Mouse (Mus musculus) adrenal gland, postnatal 10 days (tissue): Measurements from ENCODE around the gene Cmtm6. TPM values are rescaled to one million over a fixed set of nuclear protein-coding genes. Genes with fewer than 3 reads are reported as not detected.

Source experiments
- DNase-seq: peaks from one replicate; pipeline ENCODE4 v3.0.0; 2021; ENCODE audit warnings: mixed read lengths
- total RNA-seq, 2 experiments: library from RNA; stranded (reverse); gene quantifications; 2 replicates each; pipeline ENCODE4 v1.2.3; 2021

The Cmtm6 gene
- total RNA-seq, 2 experiments from 2014 or later: 59.4 to 61.0 TPM

DNA sequence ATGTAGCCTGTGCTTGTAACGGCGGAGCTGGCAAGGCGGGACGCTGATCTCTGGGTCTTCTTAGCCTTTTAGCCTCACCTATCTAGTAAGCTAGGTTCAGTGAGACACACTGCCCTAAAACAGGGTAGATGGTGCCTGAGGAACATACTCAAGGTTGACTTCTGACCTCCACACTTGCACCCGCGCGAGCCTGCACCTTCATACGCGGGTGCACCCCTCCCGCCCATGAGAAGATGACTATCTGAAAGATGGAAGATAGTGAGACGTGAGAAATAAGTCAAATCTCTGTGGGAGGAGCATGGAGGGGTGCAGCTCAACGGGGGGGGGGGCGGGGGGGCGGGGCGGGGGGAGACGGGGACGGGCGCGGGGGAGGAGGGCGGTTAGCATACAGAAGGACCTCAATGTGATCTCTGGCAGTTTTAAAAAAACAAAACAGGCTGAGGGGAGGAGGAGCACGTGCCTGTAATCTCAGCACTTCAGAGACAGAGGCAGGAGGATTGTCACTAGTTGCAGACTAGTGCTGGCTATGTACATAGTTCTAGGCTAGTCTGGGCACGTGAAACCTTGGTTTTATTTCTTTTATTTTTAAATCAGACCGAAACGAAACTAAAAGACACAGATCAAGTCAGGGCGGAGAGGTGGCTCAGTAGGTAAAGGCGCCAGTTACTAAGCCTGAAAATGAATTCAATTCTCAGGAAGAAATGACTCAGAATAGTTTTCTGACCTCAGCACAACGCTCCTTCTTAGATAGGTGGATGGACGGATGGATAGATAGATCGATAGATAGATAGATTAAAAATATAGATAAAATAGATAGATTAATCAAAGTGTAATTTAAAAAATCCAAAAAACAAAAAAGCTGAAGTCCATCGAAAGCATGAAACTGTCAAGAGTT, 758 bp upstream of the Cmtm6 start:
- peak; percentile 22 for DNase-seq

DNA sequence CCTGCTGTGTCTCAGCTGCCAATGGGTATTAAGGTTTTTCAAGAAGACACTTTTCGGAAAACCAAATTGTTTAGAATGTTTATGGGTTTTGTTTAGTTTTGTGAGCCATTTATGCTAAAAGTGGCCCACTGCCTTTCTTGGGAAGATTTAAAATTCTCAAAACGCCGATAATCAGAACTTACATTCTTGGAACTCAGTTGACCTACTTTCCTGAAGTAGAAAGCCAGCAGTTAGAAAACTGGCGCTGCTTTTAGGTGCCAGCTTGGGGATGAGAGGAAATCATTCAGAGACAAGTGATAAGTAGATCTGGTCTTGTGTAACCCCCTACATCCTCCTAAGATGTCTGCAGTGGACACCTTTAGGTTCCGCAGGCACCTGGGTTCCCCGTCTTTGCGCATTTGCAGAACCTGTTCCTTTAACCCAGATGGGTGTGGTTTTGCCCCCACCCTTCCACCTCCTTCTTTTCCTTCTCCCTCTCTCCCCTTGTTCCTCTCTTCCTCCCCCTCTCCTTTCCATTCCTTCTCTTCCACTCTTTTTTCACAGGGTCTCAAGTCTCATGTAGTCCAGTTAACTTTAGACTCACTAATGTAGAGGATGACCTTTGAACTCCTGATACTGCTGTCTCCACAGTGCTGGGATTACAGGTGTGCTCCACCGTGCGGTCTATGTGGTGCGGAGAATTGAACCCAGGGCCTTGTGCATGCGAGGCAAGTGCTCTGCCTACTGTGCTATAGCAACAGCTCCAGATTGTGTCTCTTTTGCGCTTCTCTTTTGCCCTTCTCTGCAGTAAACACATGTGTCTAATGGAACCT, 1.2 kb downstream of the Cmtm6 start:
- no peak for DNase-seq

DNA sequence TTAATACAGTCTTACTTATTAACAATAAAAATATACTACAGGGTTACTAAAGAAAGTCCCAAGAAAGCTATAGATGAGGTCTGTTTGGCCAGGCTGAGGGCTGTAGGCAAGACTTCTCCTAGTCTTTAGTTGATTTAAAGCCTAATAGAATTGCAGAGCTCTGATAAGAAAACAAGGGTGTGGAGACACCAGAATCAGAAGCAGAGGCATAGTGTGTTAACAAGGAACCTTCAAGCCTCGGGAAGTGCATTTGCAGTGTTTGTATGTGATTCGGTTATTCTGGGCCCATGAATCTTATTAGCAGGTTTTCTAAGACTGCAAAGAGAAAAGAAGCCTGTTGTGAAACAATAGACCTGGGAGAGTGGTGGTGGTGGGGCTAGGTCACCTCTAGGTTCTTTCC, 2.3 kb downstream of the Cmtm6 start:
- no peak for DNase-seq

DNA sequence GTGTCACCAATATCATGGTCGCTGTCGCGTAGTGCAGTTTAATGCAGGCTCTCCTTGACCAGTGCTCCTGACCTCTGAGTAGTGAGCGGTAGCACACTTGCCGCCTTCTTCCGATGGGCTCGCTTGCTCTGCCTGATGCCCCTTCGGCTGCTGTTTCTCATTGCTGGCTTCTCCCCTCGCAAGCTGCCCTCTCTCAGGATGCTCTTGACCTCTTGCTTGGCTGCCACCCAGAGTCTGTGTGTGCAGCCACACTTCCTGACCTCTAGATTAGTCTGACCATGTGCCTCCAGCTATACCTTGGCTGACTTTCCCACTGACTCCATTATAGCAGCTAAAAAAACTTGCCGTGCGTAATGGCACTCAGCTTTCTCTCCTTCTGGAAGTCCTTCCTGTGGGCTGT, 5.5 kb downstream of the Cmtm6 start:
- peak; percentile 57 for DNase-seq

DNA sequence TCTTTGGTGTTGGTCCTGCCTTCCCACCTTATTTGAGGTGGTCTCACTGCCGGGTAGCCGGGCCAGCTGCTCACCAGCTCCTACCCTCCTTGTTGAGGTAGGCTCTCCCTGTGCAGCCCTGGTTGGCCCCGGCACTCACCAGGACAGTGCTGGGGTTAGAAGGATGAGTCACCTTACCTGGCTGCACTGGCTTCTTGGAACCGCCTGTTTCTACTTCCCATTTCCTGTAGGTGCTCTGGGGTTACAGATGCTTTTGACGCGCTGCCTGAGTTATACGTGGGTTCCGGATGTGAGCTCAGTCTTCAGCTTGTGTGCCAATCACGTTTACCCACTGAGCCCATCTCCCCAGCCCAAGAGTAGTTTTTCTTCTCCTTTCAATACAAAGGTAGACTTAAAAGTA, 9.4 kb downstream of the Cmtm6 start:
- DNase-seq: no peak

DNA sequence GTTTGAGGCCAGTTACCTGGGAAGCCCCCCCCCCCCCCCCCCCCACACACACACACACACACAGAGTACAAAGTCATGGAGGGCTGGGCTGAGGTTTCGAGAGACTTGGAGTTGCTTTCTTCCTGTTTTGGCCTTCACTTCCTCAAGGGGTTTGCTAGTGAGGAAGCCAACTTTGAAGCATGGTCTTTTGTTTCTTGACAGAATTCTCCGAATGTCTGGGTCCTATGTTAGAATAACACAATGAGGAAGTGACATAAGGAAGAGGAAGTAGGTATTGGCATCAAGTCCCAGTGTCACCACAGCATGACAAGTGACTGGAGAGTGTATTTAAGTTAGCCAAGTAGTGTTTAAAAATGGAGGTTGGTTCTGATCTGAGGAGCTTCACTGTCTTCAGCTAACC, 11.8 kb downstream of the Cmtm6 start:
- DNase-seq: no peak

DNA sequence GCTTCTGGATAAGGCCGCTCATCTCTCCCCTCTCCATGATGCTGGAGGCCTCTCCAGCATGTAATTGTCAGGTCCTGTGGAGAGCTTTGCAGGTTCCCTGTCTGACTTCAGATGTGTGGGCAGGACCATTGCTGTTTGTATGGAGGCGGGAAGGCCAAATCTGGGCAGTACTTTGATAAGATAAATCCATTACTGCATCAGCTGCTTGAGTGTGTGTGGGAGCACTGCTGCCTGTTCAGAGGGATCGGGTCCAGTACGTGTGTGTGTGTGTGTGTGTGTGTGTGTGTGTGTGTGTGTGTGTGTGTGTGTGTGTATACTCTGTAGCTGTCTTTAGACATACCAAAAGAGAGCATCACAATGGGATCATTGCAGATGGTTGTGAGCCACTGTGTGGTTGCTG, 14.2 kb downstream of the Cmtm6 start:
- DNase-seq: no peak

DNA sequence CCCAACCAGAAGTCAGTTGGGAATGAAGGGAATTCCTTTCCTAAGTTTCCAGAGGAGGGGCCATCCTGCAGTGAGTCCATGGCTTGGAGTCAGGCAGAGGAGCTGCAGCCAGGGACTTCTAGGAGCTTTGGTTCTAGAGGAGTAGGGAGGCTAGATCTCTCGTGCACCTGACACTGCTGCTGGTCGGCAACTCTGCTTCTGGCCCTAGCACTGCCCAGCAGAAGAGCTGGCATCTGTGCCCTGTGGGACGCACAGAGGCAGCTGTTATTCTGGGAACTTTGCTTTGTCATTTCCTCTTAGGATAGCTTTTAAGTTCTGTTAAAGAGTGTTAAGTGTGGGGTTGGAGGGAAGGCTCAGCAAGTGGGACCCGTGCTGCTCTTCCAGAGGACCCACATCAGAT, 14.7 kb downstream of the Cmtm6 start:
- DNase-seq: no peak

DNA sequence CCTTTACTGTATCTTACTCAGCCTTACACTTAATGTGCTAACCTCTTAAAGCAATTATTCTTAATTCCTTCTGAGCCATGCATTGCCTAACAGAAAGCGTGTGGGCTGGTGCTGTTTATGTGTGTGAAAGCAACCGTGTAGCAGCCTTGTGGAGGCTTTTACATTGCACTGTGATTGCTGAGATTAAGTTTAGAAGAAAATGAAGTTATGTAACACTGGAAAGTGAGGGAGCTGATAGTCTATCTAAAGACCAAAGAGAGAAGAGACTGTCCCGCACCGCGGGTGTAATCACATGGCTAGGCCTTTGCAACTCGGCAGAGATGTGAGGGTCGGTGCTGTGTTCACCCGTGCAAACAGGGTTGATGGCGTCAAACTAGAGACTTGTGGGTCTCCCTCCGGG, 16.1 kb downstream of the Cmtm6 start:
- no peak for DNase-seq

DNA sequence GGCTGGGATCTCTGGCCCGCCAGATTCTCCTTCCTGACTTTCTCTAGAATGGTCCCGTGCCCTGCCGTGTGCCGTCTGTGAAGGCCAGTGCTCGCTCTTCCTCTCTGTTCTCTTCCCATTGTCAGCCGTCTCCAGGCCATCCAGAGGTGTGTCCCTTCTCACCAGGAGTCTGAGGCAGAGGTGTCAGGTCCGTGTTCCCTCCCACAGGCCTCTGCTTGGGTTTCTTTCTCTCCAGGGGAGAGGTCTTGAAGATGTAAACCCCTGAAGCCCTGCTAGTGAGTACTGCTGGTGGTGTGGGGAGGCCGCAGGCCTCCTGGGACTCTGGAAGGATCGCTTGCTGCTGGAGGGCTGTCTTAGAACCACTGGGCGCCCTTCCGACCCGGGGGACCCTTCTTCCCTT, 16.6 kb downstream of the Cmtm6 start:
- DNase-seq: no peak

DNA sequence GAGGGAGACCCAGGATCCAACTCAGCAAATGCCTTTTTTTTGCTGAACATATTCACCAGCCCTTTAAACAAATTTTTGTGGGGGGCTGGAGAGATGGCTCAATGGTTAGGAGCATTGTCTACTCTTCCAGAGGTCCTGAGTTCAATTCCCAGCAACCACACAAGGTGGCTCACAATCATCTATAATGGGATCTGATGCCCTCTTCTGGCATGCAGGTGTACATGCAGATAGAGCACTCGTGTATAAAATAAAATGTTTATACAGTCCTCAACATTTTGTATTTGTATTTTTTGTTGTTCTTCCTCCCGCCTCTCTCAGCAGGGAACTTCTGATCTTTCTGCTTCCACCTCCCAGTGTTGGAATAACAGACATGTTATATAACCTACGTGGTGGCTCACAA, 20.7 kb downstream of the Cmtm6 start:
- no peak for DNase-seq

DNA sequence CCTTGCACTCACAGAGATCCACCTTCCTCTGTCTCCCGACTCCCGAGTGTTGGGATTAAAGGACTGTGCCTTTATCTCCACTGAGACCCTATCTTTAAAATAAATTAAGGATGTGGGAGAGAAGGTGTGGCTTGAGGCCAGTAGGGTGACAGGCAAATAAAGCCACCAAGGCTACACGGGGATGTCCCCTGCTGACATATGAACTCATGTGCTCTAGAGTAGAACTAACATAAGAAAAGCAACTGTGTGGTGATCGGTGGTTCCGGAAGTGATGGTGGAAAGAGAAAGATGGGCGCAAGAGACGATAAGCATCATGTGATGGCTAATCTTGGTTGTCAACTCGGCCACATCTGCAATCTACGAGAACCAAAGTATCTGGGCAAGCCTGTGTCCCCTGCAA, 21.4 kb downstream of the Cmtm6 start:
- no peak for DNase-seq

DNA sequence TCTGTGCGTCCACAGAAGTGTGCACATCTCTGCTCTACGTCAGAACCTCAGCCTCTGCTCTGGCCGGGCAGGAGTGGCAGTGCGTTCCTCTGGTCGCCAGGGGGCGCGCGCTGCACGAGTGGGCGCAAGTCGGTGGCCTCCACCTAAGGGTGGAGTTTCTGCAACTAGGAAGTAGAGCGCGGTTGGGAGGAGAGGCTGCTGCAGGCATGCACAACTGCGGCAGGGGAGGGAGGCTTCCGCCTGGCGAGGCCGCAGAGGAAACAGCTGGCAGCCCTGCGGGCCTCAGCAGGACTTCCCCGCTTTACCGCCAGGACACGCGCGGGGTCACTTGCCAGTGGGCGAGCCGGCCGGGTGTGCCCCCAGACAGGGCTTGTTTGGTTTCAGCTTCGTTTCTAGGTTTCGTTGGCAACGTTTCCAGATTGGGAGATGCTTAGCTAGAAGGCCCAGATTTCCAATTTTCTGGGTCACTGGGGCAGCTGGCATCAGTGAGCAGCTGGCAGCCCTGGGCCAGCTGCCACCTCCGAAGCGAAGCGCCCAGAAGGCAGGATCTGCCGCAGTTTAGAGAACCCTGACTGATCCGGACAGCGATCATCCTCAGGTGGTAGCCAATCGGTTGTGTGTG, 22.1 kb downstream of the Cmtm6 start:
- DNase-seq: peak; percentile 97

DNA sequence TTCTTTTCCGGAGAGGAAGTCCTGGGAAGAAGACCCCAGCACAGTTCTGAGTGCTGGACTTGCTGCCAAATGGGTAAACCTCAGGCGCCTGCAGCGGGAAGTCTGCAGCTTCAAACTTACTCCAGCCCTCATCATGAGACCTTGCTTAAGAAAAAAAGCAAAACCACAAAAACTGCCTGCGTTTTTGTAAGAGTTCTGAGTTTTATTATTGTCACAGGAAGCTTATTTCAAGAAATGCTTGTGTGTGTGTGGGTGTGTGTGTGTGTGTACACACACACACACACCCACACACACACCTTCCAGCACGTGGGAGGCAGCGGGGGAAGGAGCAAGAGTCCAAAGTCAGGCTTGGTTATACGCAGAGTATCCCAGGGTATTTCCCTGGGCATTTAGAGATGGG, 27.4 kb downstream of the Cmtm6 start:
- no peak for DNase-seq

DNA sequence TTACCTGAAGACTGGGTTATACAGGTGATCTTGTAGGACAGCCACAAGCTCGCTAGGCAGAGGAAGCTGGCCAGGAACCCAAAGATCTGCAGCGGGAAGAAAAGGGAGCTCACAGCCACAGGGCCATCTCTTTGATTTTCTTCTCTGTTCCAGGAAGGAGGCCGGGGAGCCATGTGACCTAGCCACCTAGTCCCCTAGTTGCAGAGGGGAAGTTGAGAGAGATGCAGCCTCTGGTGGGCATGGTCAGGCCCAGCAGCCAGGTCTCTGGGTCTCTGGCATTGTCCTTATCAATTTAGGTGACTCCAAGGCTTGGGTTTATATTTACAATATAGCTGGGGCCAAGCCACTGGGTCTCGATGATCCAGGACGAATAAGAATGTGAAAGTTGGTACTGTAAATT, 27.9 kb downstream of the Cmtm6 start:
- DNase-seq: no peak

DNA sequence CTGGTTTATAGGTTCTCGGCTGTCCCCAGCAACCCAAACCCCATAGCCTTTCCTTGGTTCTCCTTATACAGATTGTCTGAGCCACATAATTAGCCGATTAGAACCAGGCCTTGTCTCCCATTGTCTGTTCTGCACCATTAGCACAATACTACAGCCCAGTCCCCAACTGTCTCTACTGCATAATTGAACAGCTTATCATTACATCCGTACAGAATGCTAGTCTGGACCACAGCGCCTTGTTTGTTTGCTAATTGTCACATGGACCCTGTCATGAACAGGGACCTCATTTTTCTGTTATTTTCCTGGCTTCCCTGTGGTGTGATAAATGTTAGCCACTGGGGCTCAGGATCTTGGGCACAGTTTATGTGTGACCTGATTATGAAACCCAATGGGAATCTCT, 29.0 kb downstream of the Cmtm6 start:
- DNase-seq: no peak

DNA sequence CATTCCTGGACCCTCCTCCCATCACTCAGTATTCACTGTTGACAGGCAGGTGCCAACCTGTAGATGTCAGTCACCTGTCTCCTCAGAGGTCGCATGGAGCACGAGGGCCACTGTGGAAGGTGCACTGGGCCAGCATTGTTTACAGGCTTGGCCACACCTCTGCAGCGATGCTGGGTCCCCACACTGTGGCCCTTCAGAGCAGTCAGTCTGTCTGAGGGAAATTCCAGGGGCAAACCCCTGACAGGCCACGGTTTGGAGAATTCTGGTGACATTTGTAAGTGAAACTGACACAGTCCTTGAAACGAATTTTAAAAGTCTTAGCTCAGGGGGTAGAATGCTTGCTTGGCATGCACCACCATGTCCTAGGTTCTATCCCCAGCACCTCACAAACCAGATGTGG, 29.4 kb downstream of the Cmtm6 start:
- no peak for DNase-seq

DNA sequence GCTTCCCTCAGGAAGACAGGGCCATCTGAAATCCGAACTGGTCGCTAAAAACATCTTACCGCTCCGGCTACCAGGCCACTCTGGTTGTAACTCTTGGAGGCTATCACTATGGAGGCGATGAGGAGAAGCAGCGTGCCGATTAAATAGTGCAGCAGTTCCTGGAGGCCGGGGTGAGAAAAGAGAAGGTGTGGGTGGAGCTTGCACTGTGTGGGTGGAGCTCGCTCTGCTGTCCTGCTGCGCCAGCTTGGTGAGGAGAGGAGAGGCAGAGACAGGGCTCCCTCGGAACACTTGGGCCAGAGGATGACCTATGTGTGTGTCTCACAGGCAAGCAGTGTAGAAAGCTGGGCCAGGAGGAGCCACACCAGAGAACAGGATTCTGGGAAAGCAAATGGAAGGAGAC, 30.9 kb downstream of the Cmtm6 start:
- DNase-seq: no peak

DNA sequence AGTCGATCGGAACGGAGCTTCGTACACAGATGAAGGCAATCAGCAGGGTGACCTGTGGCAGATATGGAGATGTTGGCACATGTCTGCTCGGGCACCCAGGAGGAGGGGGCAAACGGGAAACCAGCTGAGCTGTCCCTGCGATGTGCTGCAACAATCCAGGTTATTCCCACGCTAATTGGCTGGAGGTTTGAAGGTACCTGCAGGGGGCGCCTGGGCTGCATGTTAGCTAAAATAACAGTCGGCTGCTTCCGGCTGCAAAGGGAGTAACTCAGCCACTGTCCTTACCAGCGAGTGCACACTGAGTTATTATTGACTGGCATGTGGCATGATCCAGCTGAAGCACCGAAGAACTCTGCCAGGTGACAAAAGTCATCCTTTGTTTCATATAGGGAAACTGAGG, 32.4 kb downstream of the Cmtm6 start:
- peak; percentile 61 for DNase-seq

DNA sequence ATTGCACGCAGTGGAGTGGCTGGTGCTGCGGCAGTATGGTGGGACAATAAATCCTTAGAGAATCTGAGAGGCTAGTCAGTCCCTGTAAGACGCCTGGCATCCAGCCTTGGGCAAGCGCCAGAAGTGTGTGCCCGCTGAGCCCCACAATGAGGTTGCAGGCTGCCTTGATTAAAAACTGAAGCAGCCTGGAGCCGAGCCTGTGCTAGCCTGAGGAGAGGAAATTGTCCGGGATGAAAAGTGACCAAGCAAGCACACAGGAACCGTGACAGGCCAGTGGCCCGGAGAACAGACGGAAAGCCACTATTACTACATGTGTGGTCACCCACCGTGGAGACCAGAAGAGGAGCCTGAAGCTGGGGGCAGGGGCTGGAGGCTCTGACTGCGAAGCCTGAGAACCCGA, 36.1 kb downstream of the Cmtm6 start:
- DNase-seq: peak; percentile 76

DNA sequence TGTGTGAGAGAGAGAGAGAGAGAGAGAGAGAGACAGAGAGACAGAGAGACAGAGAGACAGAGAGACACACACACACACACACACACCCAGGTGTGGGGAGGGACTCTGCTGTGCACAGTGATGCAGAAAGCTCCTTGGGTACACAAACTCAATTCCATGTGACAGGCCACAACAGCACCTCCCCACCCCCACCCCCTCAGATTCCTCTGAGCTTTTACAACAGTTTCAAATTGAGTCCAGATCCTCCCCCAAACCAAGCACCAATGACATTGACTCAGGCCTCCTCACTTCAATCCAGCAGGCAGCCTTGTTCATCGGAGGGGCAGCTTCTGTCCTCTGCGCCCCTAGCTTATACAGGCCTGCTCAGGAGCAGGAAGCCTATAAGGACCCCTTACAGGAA, 36.6 kb downstream of the Cmtm6 start:
- no peak for DNase-seq

DNA sequence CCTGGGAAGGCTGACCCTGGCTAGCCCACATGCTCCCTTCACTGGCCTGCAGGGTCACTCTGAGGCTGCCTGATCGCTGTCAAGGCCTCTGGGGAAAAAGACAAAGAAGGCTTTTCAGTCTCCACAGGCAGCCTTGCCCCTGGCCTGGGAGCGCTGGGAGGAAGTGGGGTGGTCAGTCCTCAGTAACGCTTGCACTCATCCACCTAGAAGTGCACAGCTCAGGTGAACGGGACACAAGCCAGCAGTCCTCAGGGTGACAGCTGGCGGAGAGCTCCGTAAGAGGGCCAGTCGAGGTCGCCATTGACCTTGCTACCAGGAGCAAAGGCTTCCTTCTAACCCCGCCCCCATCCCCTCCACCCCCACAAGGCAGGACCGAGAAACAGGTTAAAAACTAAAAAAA, 37.1 kb downstream of the Cmtm6 start:
- no peak for DNase-seq

DNA sequence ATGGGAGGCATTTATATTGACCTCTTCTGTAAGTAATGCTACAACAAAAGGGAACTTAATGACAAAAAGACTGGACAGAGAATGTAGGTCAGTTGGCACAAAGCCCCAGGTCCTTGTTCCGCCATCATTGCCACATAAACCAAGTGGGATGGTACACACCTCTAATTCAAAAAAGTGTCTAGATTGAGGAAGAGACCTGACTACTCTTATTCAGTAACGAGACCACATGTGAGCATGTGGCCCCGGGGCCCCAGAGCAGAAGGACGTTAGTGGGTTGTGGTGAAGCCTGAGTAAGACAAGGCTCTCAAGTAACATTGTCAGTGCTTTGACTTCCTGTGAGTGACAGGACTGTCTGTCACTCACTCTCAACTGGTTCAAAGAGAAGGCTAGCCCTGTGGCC, 39.3 kb downstream of the Cmtm6 start:
- no peak for DNase-seq
